Mouse (Mus musculus) megakaryocyte, adult 5-6 weeks (primary cell): ENCODE data around the gene Rgs1. TPM values are rescaled to one million over a fixed set of nuclear protein-coding genes. Genes with fewer than 3 reads are reported as not detected.

ENCODE experiments used
- ATAC-seq: 2 replicates; pipeline ENCODE4 v1.8.0; 2016; ENCODE audit warnings: mild to moderate bottlenecking, inconsistent platforms; ENCODE audit not compliant: poor library complexity, severe bottlenecking
- total RNA-seq, 2 experiments: library from RNA; stranded (forward) in 1 of 2; stranded (reverse) in 1 of 2; fragments of 153-499, 151-499 nt in 1 of 2; fragments of 221-1000, 200-1000 nt in 1 of 2; gene quantifications; 2 replicates each; pipeline versions ENCODE4 v1.2.3 to v1.2.4; 2015 to 2017

Gene Rgs1
- total RNA-seq (2015): 18.4 and 22.9 TPM in 2 replicates
- 53.3 and 60.5 TPM in 2 replicates for total RNA-seq (2017)

DNA sequence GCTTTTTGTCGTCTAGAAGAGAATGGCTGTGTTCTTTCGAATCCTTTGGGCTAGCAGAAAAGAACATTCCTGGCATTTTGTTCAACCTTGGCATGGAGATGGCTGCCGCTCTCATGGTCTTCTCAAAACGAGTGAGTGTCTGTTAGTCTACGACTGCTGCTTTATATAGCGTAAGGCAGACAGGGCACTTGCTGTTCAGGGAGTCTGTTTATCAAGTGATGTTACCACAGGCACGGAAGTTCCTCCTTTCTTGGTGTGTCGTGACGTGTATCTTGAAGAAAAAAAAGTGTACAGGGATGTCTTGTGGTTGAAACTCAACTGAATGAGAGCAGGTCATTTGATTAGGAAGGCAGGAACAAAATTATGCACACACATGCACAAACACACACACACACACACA lies at the start of gene Rgs1:
Gene Rgs1, minus strand, starts transcription at position 320 of the 400 bp plus-strand sequence.
- ATAC-seq: peak; percentile 93

DNA sequence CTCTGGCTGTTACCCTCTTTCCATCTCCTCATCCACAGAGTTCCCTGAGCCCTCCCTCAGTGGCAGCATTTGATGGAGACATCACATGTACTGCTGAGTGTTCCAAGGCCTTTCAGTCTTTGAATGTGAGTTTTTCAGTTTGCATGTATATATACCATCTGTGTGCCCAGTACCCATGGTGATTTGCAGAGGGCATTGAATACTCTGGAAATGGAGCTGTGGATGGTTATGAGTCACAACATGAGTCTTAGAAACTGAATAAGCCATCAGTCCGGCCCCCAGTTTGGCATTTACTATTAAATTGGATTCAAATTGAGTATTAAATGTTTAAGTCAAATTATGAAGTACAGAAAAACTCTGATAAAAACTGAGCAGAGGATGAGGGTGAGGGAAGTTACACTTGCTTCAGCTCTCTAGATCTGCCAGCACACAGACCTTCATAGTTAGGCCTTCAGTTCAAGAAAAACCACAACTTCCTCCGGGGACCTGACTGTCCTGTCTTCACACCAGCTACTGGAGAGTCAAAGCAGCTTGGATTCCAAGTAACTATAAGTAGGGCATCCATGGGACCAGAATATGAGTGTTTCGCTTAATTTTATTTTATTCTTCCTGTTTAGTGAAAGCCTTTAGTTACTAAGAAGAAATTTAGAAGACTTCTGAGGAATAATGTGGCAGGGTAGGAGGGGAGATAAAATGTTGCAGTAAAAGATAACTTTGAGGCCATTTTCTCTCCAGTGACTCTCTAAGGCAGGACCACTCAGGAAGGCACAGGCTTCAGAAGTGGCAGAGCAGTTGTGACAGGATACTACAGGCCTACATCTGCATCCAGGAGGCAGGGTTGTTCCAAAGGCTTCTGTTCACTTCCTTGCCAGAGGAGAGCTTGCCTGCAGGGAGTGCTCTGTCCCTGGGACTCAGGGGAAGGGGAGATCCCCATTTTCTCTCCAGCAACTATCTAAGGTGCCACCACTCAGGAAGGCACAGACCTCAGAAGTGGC lies 34.3 kb upstream of the Rgs1 start:
- ATAC-seq: peak; percentile 88

DNA sequence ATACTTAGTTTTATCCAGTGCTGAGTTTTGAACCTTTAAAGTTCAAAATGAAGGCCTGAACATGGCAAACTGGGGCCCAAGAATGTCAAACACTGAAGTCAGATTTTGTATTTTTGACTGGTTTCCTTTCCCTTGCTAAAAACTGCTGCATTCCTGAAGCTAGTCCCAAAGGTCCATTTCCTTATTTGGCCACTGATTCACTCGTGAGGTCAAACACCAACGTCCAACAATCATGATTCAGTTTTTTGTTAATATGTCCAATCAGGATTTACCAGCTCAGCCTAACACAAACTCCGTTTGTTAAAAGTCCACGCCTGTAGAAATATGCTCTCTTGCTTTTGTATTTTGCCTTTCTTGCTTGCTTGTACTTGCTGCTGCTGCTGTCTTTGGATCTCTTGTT lies 31.0 kb upstream of the Rgs1 start:
- ATAC-seq: no peak

DNA sequence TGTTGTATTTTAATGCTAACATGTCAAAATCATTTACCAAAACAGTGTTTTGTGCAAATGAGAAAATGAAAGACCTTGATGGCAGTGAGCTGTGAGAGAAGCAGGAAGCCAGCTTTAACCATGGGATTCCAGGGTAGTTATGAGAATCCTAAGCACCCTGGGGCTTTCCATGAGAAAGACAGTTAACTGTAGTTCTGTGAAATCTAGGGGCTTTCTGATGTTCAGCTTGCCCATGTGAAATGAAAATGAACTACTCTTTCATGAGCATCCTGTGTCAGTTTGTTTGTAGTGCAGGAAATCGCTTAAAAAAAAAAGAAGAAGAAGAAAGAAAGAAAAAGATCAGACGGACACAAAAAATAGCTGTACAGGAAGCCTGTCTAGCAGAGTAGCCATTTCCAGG lies 23.9 kb upstream of the Rgs1 start:
- ATAC-seq: no peak

DNA sequence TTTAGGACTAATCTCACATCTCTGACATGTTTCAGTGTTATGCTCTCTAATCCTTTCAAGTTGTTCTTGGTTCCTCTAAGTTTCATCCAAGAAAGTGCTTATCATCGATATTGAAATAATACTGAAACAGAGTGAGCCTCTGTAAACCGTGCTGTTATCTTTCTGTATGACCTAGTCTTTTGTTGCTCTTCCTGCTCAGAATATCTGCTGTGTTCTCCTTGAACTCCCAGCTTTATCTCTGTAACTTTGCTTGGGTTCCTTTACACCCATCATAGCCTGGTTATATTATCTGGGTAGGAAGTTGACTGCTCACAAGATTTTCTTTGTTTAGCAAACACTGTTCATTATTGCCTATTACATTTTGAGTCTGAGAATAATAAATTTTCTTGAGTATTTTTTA lies 20.1 kb upstream of the Rgs1 start:
- no peak for ATAC-seq

DNA sequence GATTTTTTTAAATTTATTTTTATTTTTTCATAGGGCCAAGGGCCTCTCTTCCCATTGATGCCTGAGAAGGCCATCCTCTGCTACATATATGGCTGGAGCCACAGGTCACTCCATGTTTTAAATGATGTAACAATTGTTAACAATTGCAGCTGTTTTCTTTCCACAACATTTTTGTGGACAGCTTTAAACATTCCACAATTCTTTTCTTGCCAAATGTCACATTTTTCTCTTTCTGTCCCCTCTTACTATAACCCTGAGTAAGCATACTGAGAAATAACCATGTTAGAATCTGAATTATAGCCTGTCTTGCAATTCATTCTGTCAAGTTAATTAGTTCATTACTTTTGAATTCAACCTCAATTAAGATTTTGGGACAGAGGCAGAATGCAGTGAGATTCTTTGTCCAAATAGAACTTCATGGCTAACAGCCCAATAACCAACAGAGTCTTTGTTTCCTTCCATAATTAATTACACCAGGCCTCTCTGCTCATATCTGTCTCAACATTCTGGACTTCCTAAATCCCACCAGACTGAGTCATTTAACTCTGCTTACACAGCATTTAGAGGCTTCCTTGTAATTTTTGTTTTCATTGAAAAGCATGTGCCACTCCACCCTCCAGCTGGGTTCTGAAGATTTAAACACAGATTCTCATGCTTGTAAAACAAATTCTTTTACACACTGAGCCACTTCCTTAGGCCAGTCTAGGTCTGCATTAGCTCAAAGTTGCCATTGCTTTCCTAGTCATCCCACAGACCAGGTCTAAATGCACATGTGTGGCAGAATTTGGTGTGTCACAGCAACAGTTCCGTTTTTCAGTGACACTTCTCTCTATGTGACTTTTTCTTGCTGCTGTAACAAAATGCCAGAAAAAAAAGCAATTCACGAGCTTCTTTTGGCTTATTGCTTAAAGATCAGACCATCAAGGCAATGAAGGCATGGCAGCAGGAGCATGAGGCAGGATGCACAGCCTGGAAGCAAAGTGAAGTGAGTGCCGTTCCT lies 18.7 kb upstream of the Rgs1 start:
- peak; percentile 50 for ATAC-seq

DNA sequence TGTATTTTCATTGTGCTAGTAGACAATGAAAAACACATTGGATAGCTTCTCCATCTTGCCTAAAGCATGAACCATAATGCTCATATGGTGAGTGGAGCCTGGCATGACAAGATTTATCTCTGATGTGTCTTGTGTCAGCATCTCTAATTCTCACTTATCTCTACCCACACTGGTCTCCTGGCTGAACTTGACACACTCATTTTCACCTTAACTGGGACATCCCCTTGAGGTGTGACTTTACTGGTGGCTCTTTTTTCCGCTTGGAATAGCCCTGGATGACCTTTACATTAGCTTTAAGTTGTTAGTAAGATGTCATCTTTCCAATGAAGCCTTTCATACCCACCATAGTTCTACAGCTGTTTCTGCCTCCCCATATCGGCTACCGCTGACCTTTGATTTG lies 15.0 kb upstream of the Rgs1 start:
- ATAC-seq: no peak

DNA sequence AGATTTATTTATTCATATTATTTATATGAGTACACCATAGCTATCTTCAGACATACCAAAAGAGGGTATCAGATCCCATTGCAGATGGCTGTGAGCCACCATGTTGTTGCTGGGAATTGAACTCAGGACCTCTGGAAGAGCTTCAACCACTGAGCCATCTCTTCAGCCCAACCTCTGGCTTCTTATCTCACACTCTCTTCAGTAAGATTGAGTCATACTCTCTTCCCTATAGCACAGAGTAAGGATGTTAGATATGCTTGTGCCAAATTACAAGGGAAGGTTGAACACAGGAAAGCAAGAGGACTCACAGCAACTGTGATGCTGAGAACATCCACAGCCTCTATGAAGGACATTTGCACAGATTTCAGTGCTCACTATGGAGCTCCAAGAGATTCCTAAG lies 13.0 kb upstream of the Rgs1 start:
- no peak for ATAC-seq

DNA sequence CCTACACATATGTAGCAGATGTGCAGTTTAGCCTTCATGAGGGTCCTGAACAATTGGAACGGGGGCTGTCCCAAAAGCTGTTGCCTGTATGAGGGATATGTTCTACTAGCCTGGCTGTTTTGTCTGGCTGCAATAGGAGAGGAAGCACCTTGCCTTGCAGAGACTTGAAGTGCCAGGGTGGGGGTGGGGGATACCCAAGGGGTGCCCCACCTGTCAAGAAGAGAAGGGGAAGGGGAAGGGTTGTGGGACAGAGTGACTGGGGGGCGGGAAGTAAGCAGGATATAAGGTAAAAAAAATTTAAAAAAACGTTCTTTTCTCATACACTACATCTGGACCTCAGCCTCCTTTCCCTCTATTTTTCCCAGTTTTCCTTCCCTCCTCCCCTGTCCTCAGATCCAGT lies 9.7 kb upstream of the Rgs1 start:
- ATAC-seq: no peak

DNA sequence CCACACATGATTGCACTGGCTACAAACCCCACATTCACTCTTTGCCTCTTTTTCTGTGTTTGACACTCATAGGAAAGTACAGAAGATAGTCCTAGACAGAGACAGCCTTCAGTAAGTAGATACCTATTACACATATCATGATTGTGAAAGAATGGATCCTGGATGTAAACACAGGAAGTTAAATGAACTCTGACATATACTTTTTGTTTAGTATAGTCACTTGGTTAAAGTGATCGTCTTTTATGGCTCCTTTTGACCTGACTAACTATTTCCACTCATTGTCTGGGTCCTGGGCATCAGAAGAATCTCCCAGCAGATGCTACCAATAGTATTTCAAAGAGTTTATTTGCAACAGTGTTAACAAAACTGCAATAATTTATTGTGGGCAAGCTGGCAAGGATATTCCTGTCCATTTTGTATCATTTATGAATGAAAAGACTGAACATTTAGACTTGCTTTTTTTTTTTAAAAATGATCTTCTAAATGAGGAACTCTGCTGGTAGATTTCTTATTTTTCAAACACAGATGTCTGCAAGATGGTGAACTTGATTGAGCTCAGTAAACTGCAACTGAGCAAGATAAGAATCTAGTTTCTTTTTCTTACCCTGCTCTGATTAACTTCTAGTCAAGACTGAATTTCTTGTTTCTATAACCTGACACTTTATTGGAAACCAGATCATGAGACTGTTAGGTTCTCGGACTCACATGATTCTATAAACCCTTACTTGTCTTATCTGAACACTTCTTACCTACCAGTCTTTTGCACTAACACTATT lies 7.7 kb upstream of the Rgs1 start:
- peak; percentile 45; the same call in 1 of the 2 replicates for ATAC-seq

DNA sequence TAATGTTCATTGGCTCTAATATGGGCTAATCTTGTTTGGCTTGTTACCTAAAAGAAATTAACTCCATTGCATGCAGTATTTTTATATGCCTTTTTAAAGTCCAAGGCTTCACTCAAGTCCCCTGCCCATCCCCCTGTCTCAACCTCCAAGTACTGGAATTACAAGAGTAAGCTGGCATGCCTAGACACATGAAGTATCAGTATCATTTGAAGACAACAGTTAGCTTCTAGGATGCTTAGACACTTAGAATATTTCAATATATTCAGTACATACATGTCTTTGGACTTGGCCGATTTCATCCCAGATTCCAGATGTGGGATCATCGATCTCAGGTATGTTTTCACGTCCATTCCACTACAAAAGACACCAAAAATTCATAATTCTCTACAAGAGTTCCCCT lies 836 bp downstream of the Rgs1 start:
- no peak for ATAC-seq

DNA sequence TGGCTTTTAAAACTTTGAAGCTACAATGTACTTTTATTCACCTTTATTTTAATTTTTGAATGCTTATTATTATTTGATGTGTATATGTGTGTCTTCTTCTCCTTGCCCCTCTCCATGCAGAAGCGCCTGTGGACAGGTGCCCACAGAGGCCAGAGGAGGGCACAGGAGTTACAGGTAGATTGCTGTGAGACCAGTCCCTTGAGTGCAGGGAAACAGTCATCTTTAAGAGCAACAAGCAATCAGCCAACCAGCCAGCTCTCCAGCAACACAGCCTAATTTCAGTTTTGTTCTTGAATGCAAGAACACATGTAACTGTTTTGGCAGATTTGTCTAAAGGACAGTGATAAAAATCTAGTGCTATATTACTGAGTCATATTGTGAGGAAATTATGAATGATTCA lies 1.7 kb downstream of the Rgs1 start:
- no peak for ATAC-seq

DNA sequence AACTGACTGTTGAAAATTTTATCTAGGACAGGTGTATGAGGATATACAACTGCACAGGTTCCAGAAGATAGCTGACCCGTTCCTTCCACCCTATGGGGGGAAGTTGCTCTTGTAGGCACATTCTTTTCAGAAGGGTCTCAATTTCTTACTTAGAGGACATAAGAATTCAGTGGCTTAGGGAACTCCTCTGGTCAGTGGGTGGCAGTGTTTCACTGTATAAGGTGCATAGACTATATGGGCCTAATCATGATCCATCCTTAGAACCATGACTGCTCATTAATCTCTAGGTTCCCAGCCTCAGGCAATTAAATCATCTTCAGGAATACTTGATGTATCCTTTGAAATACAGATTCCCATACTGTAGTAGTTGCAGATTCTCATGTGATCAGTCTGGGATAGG lies 5.5 kb downstream of the Rgs1 start:
- ATAC-seq: peak; percentile 82

DNA sequence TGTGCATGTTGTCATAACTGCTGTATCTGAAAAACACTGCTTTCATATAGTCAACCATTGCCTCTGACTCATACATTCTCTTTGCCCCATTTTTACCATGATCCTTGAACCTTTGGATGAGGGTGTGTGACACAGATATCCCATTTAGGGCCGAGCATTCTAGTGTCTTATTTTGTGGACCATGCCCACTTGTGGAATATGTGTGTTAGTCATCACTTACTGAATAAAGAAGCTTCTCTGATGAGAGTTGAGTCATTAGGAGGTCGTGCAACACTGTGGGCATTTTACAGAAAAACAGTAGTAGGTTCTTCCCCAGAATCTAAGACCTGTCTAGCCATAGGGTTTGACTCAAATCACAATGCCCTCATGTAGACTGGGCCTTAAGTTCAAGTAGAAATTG lies 9.8 kb downstream of the Rgs1 start:
- ATAC-seq: no peak

DNA sequence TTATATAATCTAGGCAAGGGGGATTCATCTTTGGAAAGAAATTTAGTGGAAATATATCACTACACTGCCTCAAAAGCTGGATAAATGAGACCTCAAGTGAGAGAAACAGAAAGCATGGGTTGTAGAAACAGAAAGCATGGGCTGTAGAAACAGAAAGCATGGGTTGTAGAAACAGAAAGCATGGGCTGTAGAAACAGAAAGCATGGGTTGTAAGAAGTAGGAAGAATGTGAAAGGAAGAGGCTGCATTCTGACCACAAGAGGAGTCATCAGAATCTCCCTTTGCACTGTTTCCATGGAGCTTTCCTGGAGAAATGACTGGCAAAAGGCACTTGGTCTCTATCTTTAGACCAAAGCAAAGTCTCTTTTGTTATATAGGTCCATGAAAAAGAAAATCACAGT lies 33.8 kb downstream of the Rgs1 start:
- peak; percentile 76 for ATAC-seq

DNA sequence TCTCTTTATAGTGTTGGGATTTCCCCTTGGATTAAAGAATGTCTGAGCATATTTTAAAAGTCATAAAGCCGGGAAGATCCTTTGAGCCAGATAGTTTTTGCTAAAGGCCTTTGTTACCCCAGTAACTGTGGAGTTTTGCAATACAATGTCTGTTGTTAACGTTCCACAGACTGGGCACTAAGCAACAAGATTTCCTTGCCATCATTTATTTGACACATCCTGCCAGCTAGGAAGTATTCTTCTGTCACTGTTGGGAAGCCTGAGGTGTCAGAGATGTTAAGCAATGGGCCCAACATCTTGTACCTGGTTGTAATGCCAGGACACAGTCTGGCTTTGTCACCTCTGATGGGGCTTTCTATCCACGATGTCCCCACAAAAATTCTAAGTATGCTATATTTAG lies 38.1 kb downstream of the Rgs1 start:
- no peak for ATAC-seq

DNA sequence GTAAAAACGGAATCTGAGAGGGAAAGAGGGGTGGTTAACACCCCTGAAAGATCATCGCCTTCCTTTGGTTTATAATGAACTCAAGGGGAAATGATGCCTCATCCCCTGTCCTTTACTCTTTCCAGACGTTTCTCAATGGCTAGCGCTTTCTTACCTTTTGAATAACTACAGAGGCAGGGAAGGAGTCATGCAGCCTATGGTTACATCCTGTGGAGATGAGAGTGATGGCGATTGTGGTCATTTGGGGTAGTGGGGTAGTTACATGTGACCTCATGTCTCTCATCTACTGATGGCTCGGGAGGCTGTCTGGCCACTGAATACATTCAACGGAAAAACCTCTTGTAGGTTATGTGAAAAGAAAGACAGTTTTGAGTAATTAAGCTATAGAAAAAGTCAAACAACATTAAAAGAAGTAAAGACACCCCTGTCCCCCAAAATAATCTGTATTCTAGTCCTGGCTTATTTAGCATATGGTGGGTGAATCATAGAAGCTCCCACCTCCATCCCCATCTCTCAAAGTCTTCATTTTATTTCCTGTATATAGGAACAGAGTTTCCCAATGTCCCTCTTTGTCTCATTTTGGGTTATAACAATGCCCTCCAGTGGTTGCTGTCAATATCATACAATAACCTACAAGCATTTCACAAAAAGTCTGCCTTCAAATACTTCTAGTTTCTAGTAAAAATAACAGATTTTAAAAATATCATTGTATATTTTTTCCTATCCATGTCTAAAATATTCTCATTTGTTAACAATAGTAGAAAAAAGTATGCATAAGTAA lies 42.6 kb downstream of the Rgs1 start:
- no peak for ATAC-seq

DNA sequence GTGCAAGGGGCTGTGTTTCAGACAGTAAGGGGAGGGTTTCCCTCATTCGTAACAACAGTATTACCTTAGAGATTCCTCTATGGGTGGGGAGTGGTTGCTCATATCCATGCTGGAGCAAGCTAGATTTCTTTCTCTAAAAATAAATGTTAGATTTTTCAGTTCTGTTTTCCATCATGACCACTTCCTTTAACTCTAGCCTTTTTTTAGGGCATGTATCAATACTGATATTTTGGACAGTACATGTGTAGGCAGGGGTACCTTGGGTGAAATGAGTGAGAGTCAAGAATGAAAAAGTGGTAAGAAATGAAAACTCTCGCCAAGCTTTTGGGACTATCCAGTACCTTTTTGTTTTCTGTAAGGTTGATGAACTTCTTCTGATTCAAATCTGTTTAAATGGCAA lies 44.3 kb downstream of the Rgs1 start:
- 0 out of 2 replicates have a peak, but pooled peaks have one; percentile 13 for ATAC-seq

DNA sequence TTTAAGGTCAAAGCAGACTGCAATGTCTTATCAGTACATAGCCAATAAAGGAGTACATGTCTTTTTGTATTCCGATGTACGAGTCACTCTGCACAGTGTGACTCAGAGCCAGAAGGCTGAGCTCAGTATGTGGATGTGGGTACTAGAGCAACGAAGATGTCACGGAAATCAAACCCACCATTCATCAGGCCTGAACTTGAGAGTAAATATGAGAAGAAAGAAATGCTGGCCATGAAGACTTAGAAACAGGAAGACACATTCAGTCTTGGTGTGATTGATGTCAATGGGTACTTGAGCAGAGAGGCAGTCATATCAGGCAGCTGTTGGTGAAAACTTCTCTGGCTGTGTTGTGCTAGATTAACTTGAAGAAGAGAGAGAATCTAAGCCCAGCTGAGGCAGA lies 46.1 kb downstream of the Rgs1 start:
- ATAC-seq: peak; percentile 31

DNA sequence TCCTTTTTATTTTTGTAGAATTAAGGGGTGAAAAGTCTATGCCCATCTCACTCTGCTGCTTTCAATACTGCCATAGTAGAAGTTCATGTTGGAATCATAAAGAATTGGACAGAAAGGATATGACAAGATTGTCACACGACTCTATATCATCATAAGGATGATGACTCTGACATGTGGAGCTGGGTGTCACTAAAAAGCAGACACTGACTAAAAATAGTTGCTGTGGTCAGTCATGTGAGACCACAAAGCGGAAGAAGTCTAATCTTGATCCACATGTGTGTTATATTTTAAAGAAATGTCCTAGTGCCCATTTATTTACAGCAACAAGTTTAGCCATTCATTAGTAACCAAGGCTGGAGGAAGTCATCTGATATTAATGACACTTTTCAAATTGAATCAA lies 48.5 kb downstream of the Rgs1 start:
- peak; percentile 81 for ATAC-seq
